Mouse (Mus musculus) G1E-ER4 (cell line): ENCODE results near the gene Gclm. TPM values are rescaled to one million over a fixed set of nuclear protein-coding genes. Genes with fewer than 3 reads are reported as not detected.

Experiments used
- GATA1 ChIP-seq: IDR thresholded peaks from one replicate; pipeline ENCODE4 v1.8.0; 2012; ENCODE audit warnings: low read length, inconsistent platforms
- polyA plus RNA-seq: library from polyadenylated mRNA; stranded (reverse); fragments of >175 nt; gene quantifications from 2 replicates; pipeline ENCODE4 v1.2.3, GENCODE M21; 2012

The Gclm gene
- polyA plus RNA-seq, 1 experiment, result 993 TPM

DNA sequence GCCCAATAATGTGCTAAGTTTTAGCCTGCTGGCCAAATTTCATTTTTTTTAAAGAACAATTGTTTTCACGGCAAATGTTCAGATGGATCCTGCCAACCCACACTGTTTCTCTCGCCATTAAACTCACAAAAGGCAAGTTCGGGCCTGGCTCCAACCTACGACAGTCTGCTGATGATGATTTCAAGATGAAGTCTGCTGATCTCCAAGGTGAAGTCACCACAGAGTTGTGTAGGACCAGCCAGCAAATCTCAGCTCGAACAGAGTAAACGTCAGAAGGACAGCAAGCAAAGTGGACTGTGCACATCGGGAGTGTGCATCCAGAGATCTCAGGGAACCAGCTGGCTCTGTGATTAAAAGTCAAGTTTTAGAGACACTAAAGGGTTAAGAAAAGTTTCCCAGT lies 34.5 kb upstream of the Gclm start:
- no peak for TF ChIP-seq GATA1

DNA sequence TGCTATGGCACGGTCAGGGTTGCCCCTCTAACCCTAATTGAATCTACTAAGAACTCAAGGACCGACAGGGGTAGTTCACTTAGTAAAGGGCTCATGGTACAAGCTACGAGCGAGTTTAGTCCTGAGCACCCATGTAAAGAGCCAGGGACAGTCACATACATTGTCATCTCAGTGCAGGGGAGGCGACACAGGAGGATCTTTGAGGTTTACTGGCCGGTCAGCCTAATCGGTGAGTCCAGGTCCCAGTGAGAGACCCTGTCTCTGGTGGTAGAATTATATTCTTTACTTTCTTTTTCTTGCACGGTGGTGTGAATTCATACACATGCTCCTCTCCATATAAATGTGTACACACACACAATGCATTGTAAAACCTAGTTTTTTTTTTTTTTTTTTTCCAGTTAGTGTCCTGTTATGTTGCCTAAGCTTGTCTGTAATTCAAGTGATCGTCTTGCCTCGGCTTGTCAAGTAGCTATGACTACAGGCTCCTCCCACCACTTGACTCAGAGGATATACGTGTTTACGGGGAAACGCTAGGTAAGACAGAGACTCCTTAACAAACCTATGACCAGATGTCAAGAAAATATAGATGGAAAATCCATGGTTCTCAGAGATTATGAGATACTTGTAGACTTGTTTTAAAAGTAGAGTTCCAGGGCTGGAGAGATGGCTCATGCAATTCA lies 33.8 kb upstream of the Gclm start:
- no peak for TF ChIP-seq GATA1

GRCm38 (mm10) chr3:122221240-122222036 lies 23.9 kb upstream of the Gclm start:
- TF ChIP-seq GATA1, result no peak

- TF ChIP-seq GATA1, result no peak
These were observed 9.6 kb upstream of the Gclm start for GRCm38 (mm10) chr3:122235772-122236171.

GRCm38 (mm10) chr3:122242876-122243275 lies 2.5 kb upstream of the Gclm start:
- TF ChIP-seq GATA1, result peak; percentile 24

DNA sequence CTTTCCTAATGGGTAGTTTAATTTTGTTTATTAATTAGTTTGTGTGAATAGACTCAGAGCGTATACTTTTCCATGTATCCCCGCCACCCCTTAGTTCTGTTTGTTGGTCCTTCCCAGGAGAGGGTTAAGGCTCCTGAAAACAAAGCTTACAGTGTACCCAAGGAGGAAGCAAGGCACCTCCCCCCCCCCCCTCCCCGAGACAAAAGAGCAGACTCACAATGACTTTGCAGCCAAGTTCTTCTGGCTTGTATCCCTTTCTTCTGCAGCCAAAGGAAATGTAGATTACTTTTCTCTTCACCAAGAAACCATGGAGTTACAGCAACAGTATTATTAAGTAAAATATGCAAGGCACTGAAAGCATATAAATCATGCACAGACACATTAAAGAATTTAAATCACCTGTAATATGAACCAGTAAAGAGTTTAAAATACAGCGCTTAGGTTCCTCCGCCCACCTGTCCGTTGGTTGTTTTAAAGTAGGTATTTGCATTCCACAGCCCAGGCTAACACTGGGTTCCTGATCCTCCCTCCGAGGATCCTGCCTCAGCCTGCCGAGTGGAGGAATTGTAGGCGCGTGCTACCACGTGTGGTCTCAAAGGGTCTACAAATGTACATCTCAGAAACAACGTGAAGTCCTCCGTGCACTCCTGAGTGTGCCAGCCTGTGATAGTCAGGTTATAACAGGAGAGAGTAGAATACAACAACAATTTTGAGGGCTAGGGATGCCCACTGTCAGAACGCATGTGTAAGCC lies 1.8 kb upstream of the Gclm start:
- TF ChIP-seq GATA1, result no peak

DNA sequence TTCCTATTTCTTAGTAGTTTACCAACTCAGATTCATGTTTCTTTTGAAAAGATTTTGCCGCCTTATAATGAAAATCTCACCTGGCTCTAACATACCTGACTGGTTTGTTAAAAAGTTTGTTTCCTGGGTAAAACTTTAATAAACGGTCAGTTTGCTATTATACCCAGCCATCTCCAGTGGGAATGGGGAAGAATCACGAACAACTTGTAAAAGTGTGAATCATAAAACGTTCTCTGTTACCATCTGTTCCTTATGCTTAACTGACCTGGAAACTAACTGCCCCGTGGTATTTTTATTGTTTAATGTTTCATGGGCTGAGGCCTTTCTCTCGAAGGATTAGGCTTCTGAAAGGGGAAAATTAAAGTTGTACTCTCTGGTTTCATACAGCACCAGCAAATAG lies 598 bp upstream of the Gclm start:
- no peak for TF ChIP-seq GATA1

- TF ChIP-seq GATA1, result no peak
These were observed 548 bp downstream of the Gclm start for GRCm38 (mm10) chr3:122245878-122246332.

DNA sequence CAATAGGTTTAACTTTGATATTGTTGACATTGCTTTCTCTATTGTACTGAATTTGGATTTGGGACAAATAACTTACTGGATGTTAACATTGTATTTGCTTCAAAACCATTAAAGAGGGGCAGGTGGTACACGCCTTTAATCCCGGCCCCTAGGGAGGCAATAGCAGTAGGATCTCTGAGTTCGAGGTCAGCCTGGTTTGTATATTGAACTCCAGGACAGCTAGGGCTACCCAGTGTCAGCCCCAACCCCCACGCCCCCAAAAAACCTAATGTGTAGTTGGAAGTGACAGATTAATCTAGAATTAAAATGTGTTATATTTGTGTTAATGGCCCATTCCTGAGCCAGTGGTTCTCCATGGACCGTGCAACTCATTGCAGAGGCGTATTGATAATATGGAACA lies 1.0 kb downstream of the Gclm start:
- no peak for TF ChIP-seq GATA1

DNA sequence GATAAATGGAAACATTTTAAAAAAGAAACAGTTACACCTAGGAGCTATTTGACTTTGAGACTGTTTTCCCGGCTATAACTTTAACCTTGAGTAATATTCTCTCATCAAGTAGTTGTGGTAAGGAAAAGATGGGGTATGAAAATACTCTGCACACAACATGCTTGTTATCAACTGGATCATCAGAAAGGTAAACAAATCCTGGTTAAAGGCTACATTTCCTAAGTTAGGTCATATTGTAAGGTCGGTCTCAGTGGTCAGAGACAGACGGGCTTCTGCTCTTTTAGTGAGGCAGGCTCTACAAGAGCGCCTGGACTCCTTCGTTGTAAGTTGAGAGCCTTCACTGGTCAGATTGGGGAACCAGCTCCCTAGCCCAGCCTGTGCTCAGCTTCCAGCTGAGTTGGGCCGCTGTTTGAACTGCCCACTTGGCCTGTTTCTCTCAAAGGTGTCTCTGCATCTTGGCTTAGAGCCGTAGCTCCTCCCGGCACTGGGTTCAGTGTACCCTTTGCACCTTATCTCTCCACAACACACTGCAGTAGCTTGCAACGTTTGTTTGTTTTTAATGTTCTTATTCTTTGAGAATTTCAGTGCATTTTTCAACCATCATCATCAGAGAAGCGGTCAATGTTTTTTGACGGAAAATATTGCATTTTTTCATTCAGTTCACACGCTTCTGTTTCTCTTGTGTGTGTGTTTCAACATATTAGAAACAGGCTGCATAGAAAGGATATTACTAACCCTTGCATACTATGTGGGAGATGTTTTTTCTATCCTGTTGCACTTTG lies 1.8 kb downstream of the Gclm start:
- TF ChIP-seq GATA1, result peak; percentile 29

DNA sequence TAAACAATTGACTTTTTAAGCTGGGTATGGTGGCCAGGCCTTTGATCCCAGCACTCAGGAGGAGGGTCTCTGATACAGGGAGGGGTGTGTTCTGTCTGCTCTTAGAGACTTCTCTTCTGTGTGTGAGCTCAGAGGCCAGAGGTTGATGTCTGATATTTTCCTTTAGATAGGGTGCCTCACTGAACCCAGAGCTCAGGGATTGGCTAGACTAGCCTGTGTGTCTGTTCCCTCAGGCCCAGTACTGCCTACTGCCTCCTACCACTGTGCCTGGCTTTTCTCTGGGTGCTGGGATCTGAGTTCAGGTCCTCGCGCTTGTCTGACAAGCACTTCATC lies 2.4 kb downstream of the Gclm start:
- no peak for TF ChIP-seq GATA1

DNA sequence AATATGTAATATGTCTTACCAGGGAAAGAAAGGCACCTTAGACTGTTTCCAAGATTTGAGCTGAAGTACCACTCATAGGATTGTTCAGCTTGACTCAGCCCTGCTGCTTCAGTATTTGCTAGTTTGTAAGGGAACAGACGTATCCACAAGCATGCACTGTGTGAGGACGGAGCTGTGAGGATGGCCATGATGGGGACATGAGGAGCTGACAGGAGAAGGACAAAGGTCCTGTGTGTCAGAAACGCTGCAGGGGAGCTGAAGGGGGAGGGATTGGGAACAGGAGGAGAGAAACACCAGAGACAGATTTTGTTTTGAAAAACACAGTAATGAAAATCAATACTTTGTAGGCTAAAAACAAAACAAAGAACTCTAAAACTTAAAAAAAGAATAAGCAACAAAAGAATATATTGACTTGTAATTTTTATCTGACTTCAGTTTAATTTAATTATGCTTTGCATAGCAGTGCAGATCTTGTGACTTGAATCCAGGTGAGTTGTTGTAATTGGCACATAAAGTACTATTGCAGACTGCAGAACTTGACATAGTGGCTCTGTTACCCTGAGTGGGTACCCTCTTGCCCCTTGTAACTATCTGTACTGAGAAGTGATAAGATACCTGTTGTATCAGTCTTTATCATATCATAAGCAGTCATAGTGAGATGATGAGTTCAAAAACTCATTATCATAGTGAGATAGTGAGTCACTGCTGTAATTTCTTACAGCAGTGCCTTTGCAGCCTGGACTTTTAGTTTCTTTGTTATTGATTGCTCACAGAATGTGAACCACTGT lies 7.3 kb downstream of the Gclm start:
- TF ChIP-seq GATA1, result no peak

- no peak for TF ChIP-seq GATA1
These were observed 24.6 kb downstream of the Gclm start for GRCm38 (mm10) chr3:122269986-122270385.

GRCm38 (mm10) chr3:122273407-122274240 lies 28.3 kb downstream of the Gclm start:
- no peak for TF ChIP-seq GATA1
